Mouse (Mus musculus): ENCODE data around the gene Zfp652.
"Not testable (repeated sequence)": the region's sequence is repeated elsewhere in the genome, so short reads cannot be mapped to it uniquely, and the experiment has no call there.

The Zfp652 gene

GRCm38 (mm10) chr11:95712563-95713224, at the start of gene Zfp652:
Gene Zfp652 (plus strand): TSS chr11:95712673.
- peak; percentile 96 to 98 for DNase-seq

GRCm38 (mm10) chr11:95666529-95667149, 45.8 kb upstream of the Zfp652 start, which contains the start of gene Phb:
Gene Phb (plus strand): TSS chr11:95666957.
- peak; percentile 94 to 96 for DNase-seq

GRCm38 (mm10) chr11:95667177-95667576, 45.3 kb upstream of the Zfp652 start:
- peak in 1 of 2 experiments; percentile 41 for DNase-seq

- not testable (repeated sequence) for DNase-seq
Observed at GRCm38 (mm10) chr11:95668086-95668485, 44.4 kb upstream of the Zfp652 start.

- no peak for DNase-seq
Observed at GRCm38 (mm10) chr11:95675498-95675897, 37.0 kb upstream of the Zfp652 start.

GRCm38 (mm10) chr11:95676307-95676706, 36.2 kb upstream of the Zfp652 start:
- peak; percentile 72 to 74 for DNase-seq

GRCm38 (mm10) chr11:95677925-95678701, 34.4 kb upstream of the Zfp652 start:
- DNase-seq, result no peak

GRCm38 (mm10) chr11:95681995-95682601, 30.4 kb upstream of the Zfp652 start:
- no peak for DNase-seq

- DNase-seq, result no peak
Observed at GRCm38 (mm10) chr11:95682946-95683345, 29.5 kb upstream of the Zfp652 start.

- DNase-seq, result peak; percentile 80 to 89
Observed at GRCm38 (mm10) chr11:95686031-95686430, 26.4 kb upstream of the Zfp652 start.

GRCm38 (mm10) chr11:95687084-95687656, 25.3 kb upstream of the Zfp652 start:
- peak; percentile 20 to 30 for DNase-seq

GRCm38 (mm10) chr11:95688515-95688914, 24.0 kb upstream of the Zfp652 start:
- DNase-seq, result no peak

- no peak for DNase-seq
Observed at GRCm38 (mm10) chr11:95688981-95689380, 23.5 kb upstream of the Zfp652 start.

GRCm38 (mm10) chr11:95689544-95689943, 22.9 kb upstream of the Zfp652 start:
- DNase-seq, result no peak

GRCm38 (mm10) chr11:95698541-95698940, 13.9 kb upstream of the Zfp652 start:
- DNase-seq, result peak; percentile 53

- DNase-seq, result no peak
Observed at GRCm38 (mm10) chr11:95700778-95701739, 11.4 kb upstream of the Zfp652 start.

GRCm38 (mm10) chr11:95704032-95704969, 8.2 kb upstream of the Zfp652 start:
- no peak for DNase-seq

- DNase-seq, result no peak
Observed at GRCm38 (mm10) chr11:95704970-95705330, 7.5 kb upstream of the Zfp652 start.

- DNase-seq, result no peak
Observed at GRCm38 (mm10) chr11:95709534-95710040, 2.9 kb upstream of the Zfp652 start.

GRCm38 (mm10) chr11:95710478-95710877, 2.0 kb upstream of the Zfp652 start:
- no peak for DNase-seq
